Mouse (Mus musculus) spleen, postnatal 36 days (tissue): ENCODE measurements around the gene Vmn1r54.
"Not testable (repeated sequence)": the region's sequence is repeated elsewhere in the genome, so short reads cannot be mapped to it uniquely, and the experiment has no call there.

Experiments
- DNase-seq, 2 experiments: peaks; one replicate each; pipeline ENCODE4 v3.0.0; 2022; ENCODE audit warnings: low spot score in 2 of 2, mixed read lengths in 1 of 2

Gene Vmn1r54

DNA sequence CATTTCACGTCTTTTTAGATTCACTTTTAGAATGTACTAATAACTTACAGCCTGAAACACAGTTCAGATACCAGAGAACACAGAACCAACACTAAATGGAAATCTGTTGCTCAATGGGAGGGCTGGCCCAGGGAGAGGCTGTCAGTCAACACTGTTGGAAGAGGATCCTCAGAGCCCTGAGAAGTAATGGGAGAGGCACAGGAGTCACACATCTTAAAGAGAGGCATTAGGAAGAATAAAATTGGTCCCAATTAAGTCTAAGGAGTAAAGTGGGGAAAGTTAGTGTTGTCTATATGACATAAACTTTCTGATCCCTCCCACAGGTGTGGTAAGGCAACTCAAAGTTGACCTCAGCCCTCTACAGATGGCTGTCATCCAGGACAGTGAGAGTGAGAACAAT lies at the start of gene Vmn1r54:
Gene Vmn1r54 (plus strand): TSS at position 301 of the 400 bp plus-strand sequence.
- no peak for DNase-seq

DNA sequence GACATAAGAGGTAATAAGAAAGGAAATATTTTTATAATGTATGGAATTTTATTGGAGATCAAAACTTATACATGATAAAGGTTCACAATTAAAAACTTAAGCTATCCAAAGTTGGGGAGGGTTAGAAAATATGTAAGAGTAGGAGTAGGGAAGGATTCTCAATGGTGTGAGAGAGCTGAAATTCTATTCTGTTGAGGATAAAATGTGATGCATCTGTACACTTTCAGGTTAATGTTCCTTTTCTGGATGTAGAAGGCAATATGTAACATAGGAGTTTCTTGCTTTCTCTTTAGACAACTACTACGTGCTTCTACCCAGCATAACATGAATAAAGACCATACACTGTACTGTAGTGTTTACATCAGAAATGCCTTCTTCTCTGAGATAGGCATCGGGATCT lies 43.6 kb upstream of the Vmn1r54 start, which contains the start of gene V1ra8:
Gene V1ra8 (plus strand): TSS at position 301 of the 400 bp plus-strand sequence.
- not testable (repeated sequence) for DNase-seq

DNA sequence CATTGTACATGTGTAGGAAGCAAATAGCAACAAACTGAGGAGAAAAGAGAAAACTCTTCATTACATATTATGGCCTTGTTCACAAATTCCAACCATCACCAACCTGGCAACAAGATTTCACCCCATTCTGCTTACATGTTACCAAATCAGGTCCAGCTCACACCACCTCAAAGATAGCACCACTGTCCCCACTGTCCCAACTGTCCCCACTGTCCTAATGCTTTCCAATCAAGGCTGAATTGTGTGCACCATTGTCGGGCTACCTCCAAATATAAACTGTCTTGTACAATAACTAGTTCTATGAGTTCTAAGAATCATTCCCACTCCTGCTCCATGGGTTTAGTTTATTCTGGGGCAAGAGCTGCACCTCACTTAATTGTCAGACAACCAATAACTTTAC lies 21.8 kb upstream of the Vmn1r54 start, which contains the start of gene Vmn1r53:
Gene Vmn1r53 (minus strand): TSS at position 101 of the 400 bp plus-strand sequence.
- DNase-seq = no peak

DNA sequence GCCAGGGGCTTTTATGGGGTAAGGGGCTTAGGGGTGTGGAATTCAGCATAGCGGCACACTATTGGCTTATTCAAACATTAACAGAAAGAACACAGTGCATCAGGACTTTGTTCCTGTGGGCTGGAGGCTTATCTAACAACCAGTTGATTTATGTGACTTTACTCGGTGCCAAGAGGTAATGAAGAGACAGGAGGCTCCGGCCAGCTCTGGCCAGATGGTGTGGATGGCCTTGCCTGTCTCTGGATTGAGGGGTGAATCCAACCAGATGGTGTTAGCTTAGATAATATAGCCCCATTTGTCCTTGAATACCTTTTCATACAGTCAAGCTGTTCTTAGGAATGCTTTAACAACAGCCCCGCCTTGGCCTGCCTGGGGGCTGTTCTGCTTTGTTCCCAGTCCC lies 14.0 kb upstream of the Vmn1r54 start:
- DNase-seq = not testable (repeated sequence)

DNA sequence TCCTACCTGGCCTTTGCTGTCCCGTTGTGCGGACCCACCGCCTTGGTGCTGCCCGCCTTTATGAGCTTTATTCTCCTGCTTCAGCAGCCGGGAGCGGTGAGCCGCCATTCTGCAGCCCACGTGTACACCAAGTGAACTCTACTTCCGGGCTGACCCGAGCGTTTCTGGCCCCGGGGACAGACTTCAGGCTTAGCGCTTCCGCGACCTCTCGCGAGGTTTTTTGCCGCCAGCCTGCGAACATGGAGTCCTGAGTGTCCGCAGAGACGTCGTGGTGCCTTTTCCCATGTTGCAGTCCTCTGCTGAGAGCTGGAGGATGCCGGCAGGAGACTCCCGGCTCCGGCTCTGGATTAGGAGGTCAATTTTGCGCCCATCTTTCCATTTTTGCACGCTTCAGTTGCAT lies 13.4 kb upstream of the Vmn1r54 start:
- DNase-seq = no peak

DNA sequence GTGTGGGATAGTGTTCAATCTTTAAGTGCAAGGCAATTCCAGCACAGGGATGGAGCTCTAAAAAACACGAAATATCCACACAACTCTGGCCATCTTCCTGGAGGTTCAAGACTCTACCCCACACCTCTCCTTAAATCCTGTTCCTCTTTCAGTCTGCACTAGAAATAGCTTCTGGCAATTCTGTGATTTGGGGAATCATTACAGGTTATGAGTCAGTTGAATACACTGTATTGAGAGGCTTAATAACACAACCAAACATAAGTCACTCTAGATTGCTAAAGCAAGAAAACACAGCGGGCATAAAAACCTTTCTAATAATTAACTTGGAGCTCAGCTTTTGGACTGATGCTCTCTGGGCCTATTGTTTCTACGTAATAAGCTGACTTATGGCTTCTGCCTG lies 2.1 kb upstream of the Vmn1r54 start:
- no peak for DNase-seq

DNA sequence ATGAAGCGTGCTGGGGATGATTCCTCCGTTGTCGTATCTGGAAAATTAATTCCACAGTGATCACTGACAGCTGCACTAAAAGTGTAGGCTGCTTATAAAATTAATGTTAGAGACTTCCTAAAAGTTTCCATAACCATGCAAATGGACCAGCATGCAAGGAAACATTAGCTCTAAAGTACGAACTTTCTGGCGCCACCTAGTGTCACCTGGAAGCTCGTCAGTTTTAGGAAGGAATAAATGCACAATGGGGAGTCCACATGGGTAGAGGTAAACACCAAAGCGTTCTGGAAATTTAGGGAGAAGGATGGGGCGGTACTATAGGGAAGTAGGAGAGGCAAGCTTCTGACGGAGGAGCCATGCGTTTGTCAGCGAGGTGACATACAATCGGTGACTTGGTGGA lies 42.2 kb downstream of the Vmn1r54 start:
- no peak for DNase-seq

DNA sequence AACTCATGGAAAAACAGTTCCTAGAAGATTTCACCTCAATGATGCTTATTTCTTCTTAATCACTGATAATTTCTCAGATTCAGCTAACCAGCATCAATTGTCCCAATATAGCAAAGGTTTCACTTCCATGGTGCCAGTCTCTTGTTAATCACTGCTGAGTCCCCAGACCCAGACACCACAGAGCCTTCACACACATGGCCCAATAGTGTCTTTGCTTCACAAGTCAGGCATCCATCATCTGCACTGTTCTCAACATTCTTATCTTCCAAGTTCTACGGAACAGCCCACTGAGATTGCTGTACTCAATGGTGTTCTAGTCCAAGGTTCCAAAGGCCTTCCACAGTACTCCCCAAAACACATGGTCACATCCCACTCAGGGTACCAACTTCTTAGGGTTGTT lies 54.8 kb downstream of the Vmn1r54 start, which contains the start of gene BC048671:
Gene BC048671 (plus strand): TSS at position 301 of the 400 bp plus-strand sequence.
- DNase-seq = no peak

DNA sequence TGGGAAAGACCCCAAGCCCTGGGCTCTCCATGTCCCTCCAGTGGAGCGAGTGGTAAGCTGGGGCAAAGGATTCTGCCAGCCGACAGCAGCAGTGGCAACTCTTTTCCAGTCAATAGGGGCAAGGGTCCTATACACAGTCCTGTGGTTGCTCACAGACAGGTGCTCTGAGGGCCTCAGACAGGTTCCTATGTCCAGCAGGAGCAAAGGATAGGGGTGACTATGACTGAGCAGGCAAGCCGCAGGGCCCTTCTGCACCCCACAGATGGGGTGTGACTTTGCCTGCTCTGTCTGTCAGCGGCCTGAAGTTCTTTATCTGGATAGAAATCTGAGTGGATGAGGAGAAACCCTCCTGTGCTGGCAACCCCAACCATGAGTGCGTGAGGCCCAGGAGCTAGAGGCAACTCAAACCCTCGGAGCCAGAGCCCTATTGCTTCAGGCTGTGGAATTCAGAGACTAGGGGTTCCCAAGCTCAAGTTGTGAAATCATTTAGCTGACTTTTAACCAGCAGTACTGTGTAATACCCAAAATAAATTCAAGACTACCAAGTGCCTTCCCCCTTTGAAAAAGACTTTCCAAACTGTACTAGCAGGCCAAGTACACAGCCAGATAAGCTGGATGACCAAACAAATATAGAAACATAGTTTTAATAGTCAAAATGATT lies 60.3 kb downstream of the Vmn1r54 start:
- DNase-seq = no peak

DNA sequence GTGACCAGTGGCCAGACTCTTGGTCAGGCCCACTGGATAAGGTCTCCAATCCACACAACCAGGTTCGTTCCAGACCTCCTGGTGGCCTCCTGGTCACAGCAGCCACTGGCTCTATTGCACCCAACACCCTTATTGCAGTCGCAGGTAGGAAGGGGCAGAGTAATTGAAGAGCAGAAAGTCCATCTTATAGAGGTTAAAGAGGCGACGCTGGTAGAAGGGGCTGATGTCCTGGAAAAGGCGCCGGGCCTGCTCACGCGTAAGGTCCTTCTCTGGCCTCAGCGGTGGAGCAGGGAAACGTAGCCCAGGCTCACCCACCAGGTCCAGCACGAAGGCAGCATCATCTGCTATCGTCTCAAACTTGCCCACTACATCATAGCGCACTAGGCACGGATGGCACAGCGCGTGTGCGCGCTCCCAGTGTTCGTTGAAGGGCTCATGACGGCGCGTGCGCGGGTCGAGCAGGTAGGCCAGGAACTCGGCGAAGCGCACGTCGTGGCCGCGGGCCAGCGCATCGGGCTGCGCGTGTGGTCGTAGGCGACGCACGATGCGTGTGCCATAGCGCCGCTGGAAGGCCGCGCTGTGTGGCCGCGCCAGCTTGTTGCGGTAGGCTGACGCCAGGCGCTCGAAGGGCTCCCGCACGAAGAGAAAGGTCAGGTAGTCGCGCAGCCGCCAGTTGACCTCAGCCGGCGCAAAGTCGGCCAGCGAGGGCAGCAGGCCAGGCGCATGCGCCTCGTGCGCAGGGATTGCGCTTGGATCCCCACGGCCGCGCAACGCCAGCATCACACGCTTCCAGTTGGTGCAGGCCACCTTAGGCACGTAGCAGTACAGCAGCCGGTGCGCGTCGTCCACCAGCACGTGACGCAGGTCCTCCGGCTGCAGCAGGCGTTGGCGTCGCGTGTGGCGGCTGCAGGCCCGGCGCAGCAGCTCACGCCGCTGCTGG lies 63.0 kb downstream of the Vmn1r54 start:
- DNase-seq = no peak

DNA sequence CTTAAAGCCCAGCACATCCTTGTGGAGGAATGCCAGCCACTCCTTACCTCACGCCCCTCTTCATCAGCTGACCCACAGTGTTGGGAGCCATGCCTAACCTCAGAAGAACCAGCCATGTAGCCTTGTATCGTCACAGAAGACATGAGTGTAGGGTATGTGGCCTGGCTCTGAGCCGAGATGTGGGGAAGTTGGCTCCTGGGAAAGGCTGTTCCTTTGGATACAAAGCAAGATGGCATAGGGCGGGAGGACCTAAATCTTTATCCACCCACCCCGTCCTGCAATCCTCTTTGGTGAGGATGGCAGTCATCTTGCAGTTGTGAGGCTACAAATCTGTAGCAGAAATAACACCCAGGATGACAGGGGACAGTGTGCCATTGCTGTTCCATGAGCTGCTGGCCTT lies 69.9 kb downstream of the Vmn1r54 start:
- DNase-seq = no peak

DNA sequence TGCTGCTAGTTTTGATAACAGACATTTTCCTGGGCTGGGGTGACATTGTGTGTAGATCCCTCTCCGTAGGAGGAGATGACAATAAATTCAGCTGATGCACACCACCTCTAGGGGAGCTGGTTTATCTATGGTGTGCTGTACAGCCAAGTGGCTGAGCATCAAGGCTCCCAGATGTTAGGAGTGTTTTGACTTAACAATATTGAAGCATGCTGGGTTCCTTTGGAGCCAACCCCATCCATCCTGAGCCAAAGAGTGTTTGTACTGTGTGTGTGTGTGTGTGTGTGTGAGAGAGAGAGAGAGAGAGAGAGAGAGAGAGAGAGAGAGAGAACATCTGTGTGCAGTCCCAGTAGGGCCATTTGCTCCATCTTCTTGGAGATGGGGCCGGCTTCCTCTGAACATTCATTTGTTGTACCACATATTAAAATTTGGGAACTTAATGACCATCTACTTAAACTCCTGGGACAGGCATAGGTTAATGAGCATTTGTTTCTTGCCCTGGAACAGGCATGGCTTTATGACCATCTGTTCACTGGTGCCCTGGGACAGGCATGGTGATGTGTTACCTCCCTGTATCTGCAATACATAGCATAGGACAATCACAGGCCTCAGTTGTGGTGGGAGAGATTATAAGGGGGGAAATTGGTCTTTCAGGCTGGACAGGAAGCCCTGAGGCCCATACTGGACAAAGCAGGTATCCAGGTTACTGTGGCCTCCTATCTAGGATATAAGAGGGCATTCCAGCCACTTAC lies 71.6 kb downstream of the Vmn1r54 start:
- no peak for DNase-seq

DNA sequence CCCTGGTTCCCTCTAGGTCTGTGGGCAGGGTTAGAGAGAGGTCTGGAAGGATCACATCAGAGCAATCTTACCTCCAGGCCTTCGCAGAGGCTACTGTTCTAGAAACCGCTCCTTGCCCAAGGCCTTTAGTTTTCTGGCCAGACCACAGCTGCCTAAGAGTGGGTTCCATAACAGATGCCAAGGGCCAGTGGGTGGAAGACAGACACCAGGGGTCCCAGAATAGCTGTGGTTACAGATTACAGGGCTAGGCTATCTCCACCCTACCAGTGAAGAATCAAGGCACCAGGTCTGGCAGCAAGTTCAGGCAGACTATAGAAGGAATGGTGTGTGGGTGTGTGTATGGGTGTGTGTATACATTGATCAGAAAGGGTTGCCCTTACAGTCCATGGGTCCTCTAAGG lies 72.9 kb downstream of the Vmn1r54 start:
- DNase-seq = no peak

DNA sequence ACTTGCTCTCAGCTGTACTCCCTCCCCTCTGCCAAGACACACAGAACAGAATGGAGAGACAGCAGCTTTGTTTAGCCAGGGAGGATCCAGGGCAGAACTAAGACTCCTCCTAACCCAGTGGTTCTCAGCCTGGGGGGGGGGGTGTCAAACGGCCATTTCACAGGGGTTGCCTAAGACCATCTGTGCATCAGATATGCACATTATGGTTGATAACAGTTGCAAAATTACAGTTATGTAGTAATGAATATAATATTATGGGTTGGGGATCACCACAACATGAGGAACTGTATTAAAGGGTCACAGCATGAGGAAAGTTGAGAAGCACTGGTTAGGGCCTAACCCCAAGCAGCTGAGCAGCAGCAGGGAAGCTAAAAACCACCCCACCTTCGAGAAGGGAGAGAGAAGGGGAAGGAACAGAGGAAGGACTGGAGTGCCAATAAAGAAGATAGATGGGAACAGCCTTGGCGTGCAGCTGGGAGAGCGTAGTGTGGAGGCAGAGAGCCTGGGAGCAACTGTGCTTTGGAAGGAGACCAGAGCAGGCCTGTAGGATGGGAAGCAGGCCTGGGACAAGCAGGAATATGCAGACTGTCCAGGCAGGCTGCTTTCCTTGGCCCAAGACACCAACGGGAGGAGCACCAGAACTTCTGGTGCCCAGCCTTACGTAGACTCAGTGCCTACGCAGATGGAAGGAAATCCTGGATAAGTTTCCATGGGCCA lies 73.5 kb downstream of the Vmn1r54 start:
- DNase-seq = no peak

DNA sequence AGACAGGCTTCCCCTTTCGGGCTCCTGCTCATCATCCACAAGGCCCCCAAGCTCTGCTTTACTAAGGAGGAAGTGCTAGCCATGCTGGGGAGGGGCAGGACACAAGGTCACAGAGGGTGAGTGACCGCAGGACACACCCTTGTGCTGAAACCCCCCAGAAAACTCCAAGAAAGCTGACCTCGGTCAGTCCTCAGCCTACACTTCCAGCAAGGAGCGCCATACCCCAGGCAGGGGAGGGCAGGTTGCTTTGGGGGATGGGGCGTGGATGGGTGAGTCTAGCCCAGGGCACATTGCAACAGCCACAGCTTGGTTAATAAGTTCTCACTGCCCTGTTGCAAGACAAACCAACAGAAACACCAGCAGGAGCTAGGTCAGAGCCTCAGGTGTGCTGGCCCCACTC lies 74.3 kb downstream of the Vmn1r54 start:
- no peak for DNase-seq
